Mouse (Mus musculus) neutrophil, adult 59 days (primary cell): Measurements from ENCODE around the gene Cyp8b1. TPM values are rescaled to one million over a fixed set of nuclear protein-coding genes. Genes with fewer than 3 reads are reported as not detected.

Experiments used
- total RNA-seq, 2 experiments: library from RNA; stranded (reverse); gene quantifications; 1 replicate in 1 of 2; 2 replicates in 1 of 2; pipeline ENCODE4 v1.2.4; 2023

Gene Cyp8b1
- total RNA-seq: under 1 TPM in 1 of 2 experiments, not detected in 1; 0.18 TPM

DNA sequence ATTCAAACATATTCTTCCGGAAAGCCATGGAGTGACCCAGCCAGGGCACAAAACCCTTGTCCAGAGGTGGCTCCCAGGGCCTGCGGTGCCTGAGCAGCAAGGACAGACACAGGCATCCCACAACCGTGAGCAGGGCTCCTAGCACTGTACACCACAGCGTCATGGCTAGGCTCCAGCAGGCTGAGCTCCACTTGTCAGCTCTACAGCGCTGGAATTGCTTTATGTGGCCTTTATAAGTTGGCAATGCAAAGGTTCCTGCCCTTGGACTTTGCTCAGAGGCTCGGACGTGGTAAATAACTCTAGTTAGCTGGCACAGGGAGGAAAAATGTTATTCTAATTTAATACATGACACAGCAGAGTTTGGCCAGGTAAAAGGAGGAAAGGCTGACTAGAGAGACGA, at the start of gene Cyp8b1:
TSS of gene Cyp8b1 (minus strand) at position 204 of the 400 bp plus-strand sequence.

DNA sequence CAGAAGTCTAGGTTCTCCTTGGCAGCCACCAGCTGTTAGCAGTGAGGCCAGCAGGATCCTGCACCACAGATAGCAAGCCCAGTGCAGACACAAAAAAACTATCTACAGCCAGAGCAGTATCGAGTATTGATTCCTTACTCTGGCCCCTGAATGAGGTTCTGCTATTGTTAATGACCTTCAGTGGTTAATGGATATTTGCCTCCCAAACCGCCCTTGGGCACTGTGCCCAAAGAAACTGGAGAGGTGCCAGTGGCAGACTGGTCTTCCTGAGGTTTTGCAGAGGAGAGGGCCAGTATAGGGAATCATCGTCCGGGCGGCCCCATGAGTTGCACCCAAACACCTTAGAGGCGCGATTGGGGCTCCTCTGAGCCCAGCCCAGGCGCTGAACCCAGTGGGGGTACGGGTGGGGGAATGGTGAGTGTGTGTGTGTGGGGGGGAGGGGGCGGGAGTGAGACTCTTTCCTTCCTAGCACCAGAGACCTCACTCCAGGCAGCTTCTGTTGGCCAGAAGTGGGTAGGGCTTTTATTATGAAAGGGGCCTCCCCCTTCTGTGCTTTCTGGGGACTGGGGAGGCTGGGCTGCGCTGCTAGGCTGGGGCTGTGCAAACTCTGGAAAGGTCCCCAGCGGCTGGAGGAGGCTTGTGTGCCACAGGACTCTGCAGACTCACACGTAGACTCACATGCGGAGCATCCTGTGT, 34.5 kb upstream of the Cyp8b1 start, which contains the start of gene Fam198a:
TSS of gene Fam198a (plus strand) at position 571 of the 696 bp plus-strand sequence.

DNA sequence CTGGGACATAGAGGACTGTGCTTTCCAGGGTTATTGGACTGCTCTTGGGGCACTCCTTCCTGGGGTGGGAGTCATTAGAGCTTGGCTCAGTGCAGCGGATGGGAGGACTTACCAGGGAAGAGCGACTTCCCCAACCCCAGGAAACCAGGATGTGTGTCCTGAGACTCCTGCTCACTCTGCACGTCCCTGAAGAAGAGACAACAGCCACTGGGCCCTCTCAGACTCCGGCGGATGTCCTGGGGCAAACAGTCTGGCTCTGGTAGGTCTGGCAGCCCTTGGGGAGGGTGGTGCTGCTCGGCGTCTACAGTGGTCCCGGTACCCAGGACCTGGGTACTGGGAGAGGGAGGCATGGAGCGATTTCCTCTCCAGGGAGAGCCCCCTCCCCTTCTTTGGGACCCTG, 17.9 kb downstream of the Cyp8b1 start, which contains the start of gene Ackr2:
TSS of gene Ackr2 (plus strand) at position 111 of the 400 bp plus-strand sequence.

Other genes starting within 250 kb of the Cyp8b1 start
- gene Sec22c, start 210.8 kb downstream of the Cyp8b1 start, total RNA-seq: 10 to 100 TPM; 28.1 to 36.0 TPM
- gene Ss18l2, start 206.0 kb downstream of the Cyp8b1 start, total RNA-seq: 10 to 100 TPM; 16.4 to 21.6 TPM
- gene Nktr, start 197.1 kb downstream of the Cyp8b1 start, total RNA-seq: 100 to 1,000 TPM; 174 to 197 TPM
- gene Zfp651, start 157.0 kb downstream of the Cyp8b1 start, total RNA-seq: under 1 TPM; 0.24 to 0.29 TPM
- not detected for gene Klhl40, start 138.7 kb downstream of the Cyp8b1 start, total RNA-seq
- gene Hhatl, start 123.8 kb downstream of the Cyp8b1 start, total RNA-seq: not detected
- under 1 TPM in 1 of 2 experiments, not detected in 1; 0.15 TPM for gene Ccdc13, start 76.8 kb downstream of the Cyp8b1 start, total RNA-seq
- 10 to 100 TPM; 31.9 to 32.1 TPM for gene Higd1a, start 57.9 kb downstream of the Cyp8b1 start, total RNA-seq
- not detected for gene Ackr2, start 17.9 kb downstream of the Cyp8b1 start, total RNA-seq
- gene Fam198a, start 34.7 kb upstream of the Cyp8b1 start, total RNA-seq: under 1 TPM in 1 of 2 experiments, not detected in 1; 0.35 TPM
- gene Pomgnt2, start 80.8 kb upstream of the Cyp8b1 start, total RNA-seq: under 1 TPM; 0.66 to 0.87 TPM
- gene Snrk, start 201.0 kb upstream of the Cyp8b1 start, total RNA-seq: 100 to 1,000 TPM; 160 to 163 TPM